Comparison of ENCODE assay signal across 9 mouse cellular contexts in the genomic region with DNA sequence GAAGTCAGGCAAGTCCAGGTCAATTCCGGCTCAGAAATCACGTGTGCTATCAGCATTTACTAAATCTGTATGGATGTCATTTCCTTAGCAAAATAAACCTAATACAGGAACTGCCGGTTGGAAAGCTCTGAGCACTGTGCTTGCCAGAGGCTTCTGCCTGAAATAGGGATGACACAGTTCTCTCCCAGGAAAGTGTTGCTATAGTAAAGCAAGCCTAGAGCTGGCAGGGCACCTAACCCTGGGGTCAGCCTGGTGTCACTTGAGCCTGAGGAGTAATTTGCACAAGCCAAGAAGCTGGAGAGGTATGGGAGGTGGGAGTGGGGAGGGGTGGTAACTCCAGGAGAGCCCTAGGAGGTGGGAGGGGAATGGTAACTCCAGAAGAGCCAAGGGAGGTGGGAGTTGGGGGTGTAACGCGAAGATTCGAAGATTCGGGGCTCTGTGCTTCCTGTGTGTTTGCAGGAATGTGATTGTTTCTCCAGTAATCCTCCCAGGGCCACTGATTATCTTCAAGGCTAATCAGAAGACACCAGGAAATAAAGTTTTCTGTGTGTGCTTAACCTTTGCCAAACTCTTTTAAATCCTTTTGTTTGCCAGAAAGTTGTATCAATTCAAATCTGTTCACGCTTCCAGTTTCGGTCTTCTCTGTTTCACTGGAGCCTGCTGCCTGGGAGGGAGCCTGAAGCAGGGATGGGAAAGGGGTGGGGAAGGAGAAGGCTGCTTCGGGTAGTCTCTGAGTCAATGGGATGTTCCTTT.
A peak's percentile ranks its signal among the peaks of the same experiment; 100 is the strongest.
DNase-seq lines count a peak whose midpoint lies in the region; ATAC-seq and TF ChIP-seq lines count a peak whose summit lies in the region.
"Had no signal": no experiment of that assay in that cellular context is flagged by ENCODE, and none has a peak within 500 bp of the region (broad histone marks: within the 10 kb centered on the region; RNA-seq: fewer than 3 reads in every experiment).

No protein-coding gene starts in this region.

- H3K9ac ChIP-seq in lung, embryonic 14.5 days = peak overlapping the region; percentile 24

- H3K27me3 ChIP-seq in lung, embryonic 14.5 days (ENCODE audit: insufficient read depth, low read length) = no peaks in the 10 kb centered on the region
- no peaks in the 10 kb centered on the region for H3K27me3 ChIP-seq in heart, embryonic 10.5 days (ENCODE audit: insufficient read depth, poor library complexity, severe bottlenecking)
- peaks cover 12% of the 10 kb centered on the region for H3K27me3 ChIP-seq in myocyte (ENCODE audit: control insufficient read depth, insufficient read depth, insufficient read length)

- peaks cover 20% of the 10 kb centered on the region for H3K4me1 ChIP-seq in lung, embryonic 14.5 days (ENCODE audit: insufficient read depth)
- peaks cover 45% of the 10 kb centered on the region for H3K4me1 ChIP-seq in heart, embryonic 10.5 days

- H3K4me2 ChIP-seq in lung, embryonic 14.5 days = peak overlapping the region; percentile 42
- peak overlapping the region; percentile 82 for H3K4me2 ChIP-seq in myocyte (ENCODE audit: low read depth)

- H3K36me3 ChIP-seq in lung, embryonic 14.5 days (ENCODE audit: insufficient read depth) = no peaks in the 10 kb centered on the region
- H3K36me3 ChIP-seq in heart, embryonic 10.5 days = no peaks in the 10 kb centered on the region
- no peaks in the 10 kb centered on the region for H3K36me3 ChIP-seq in myocyte (ENCODE audit: control insufficient read depth, insufficient read depth)

- no peaks in the 10 kb centered on the region for H3K79me2 ChIP-seq in myocyte (ENCODE audit: control insufficient read depth, insufficient read depth)

- 4% methylated on average over 10 of the region's 10 CpGs for WGBS in lung, embryonic 14.5 days
- 13% methylated on average over 10 of the region's 10 CpGs for WGBS in heart, embryonic 10.5 days

- TF ChIP-seq POLR2A in myocyte (IDR thresholded peaks at IDR 0.05; ENCODE audit: insufficient read length, low read depth) = no peak

- TF ChIP-seq CTCF in lung, embryonic 14.5 days (IDR thresholded peaks at IDR 0.05; ENCODE audit: low read depth) = no peak

- no peak overlapping the region for H3K27ac ChIP-seq in lung, embryonic 14.5 days (ENCODE audit: low read depth)
- peak overlapping the region; percentile 56; the same call in 1 of the 2 replicates for H3K27ac ChIP-seq in heart, embryonic 10.5 days
- H3K27ac ChIP-seq: heart, adult 2 months had no signal

- no peak overlapping the region for H3K4me3 ChIP-seq in lung, embryonic 14.5 days (ENCODE audit: low read depth, low read length)
- H3K4me3 ChIP-seq in heart, embryonic 10.5 days = 0 out of 2 replicates have a peak overlapping the region, but pooled peaks have one; percentile 13
- H3K4me3 ChIP-seq in myocyte = no peak overlapping the region
- H3K4me3 ChIP-seq: heart, adult 2 months had no signal

- peak; percentile 29; the same call in 1 of the 2 replicates for ATAC-seq in lung, embryonic 14.5 days (ENCODE audit: insufficient read depth)

- peak; percentile 26 for DNase-seq in adrenal gland, adult 2 months
- DNase-seq in adrenal gland, adult 18-20 months (ENCODE audit: low spot score in 2 of 2) = no peak
- peak; percentile 36 for DNase-seq in lung, embryonic 14.5 days
- DNase-seq in lung, postnatal 4 days = no peak
- DNase-seq in heart, embryonic 10.5 days (ENCODE audit: low spot score) = no peak
- no peak for DNase-seq in ovary, adult 18-20 months (ENCODE audit: low spot score)
- DNase-seq in thymus, postnatal 25 days = no peak

- no peaks in the 10 kb centered on the region for H3K9me3 ChIP-seq in lung, embryonic 14.5 days (ENCODE audit: low read depth, low read length)
- H3K9me3 ChIP-seq in heart, embryonic 10.5 days = no peaks in the 10 kb centered on the region

- H3ac ChIP-seq in myocyte (ENCODE audit: control insufficient read depth, insufficient read length) = no peak overlapping the region

TF ChIP-seq in myocyte, 11 proteins besides CTCF, POLR2A, EP300 and RAD21:
- no peak for TF ChIP-seq USF1 (IDR thresholded peaks at IDR 0.05; ENCODE audit: low read depth)
- no peak for TF ChIP-seq REST (IDR thresholded peaks at IDR 0.05; ENCODE audit: insufficient read depth, insufficient read length)
- no peak for TF ChIP-seq TCF12 (IDR thresholded peaks at IDR 0.05; ENCODE audit: insufficient read depth, poor library complexity, severe bottlenecking)
- no peak for TF ChIP-seq MYOD1 (IDR thresholded peaks at IDR 0.05; ENCODE audit: control insufficient read depth in 1 of 3, insufficient read length in 2 of 3, low read depth in 2 of 3)
- no peak for TF ChIP-seq TCF3 (IDR thresholded peaks at IDR 0.05; ENCODE audit: insufficient read length, low read depth)
- TF ChIP-seq SRF (IDR thresholded peaks at IDR 0.05; ENCODE audit: control insufficient read depth, insufficient read length, low read depth) = no peak
- no peak for TF ChIP-seq POLR2AphosphoS2 (IDR thresholded peaks at IDR 0.05; ENCODE audit: insufficient read length, low read depth)
- no peak for TF ChIP-seq MYOG (IDR thresholded peaks at IDR 0.05; ENCODE audit: control insufficient read depth in 1 of 3, insufficient read depth in 1 of 3, insufficient read length in 2 of 3, low read depth in 2 of 3)
- TF ChIP-seq MAX (IDR thresholded peaks at IDR 0.05; ENCODE audit: low read depth) = no peak
- no peak for TF ChIP-seq CEBPB (IDR thresholded peaks at IDR 0.05; ENCODE audit: insufficient read depth, poor library complexity, severe bottlenecking)

Comparison
In these comparisons a context has a peak if more than half of its experiments do, and no peak if none do; other contexts are left out.
1. DNase-seq: peak in adrenal gland, adult 2 months (single experiment) and lung, embryonic 14.5 days (single experiment); none in adrenal gland, adult 18-20 months (0 of 2), lung, postnatal 4 days (0 of 2), heart, embryonic 10.5 days (single experiment), ovary, adult 18-20 months (single experiment) and thymus, postnatal 25 days (single experiment).